Mouse (Mus musculus): ENCODE measurements at regions not wholly inside any gene's neighbourhood (a gene's known extent, or its start where the extent isn't known, plus 50 kb on each side); places are given as distances from the start of the nearest gene placed in this dataset.

- DNase-seq (ENCODE audit: low spot score) = no peak
These were observed 91.4 kb upstream of the Runx1 start for GRCm38 (mm10) chr16:92917356-92917755.

GRCm38 (mm10) chr16:92915651-92916050, 89.7 kb upstream of the Runx1 start:
- no peak for DNase-seq (ENCODE audit: low spot score)

GRCm38 (mm10) chr16:92906873-92907272, 80.9 kb upstream of the Runx1 start:
- DNase-seq (ENCODE audit: low spot score) = no peak

- DNase-seq (ENCODE audit: low spot score) = peak; percentile 71
These were observed 79.7 kb upstream of the Runx1 start for GRCm38 (mm10) chr16:92905626-92906025.

GRCm38 (mm10) chr16:92903892-92904473, 78.0 kb upstream of the Runx1 start:
- DNase-seq (ENCODE audit: low spot score) = no peak

- DNase-seq (ENCODE audit: low spot score) = no peak
These were observed 77.5 kb upstream of the Runx1 start for GRCm38 (mm10) chr16:92903486-92903885.

GRCm38 (mm10) chr16:92899704-92900103, 73.8 kb upstream of the Runx1 start:
- DNase-seq (ENCODE audit: low spot score) = no peak

- peak; percentile 48 for DNase-seq (ENCODE audit: low spot score)
These were observed 65.8 kb upstream of the Runx1 start for GRCm38 (mm10) chr16:92891741-92892140.

- DNase-seq (ENCODE audit: low spot score) = no peak
These were observed 64.8 kb upstream of the Runx1 start for GRCm38 (mm10) chr16:92890713-92891112.

- DNase-seq (ENCODE audit: low spot score) = no peak
These were observed 63.6 kb upstream of the Runx1 start for GRCm38 (mm10) chr16:92889537-92889936.

GRCm38 (mm10) chr16:92886226-92886625, 60.3 kb upstream of the Runx1 start:
- DNase-seq (ENCODE audit: low spot score) = no peak

GRCm38 (mm10) chr16:92883821-92884272, 57.9 kb upstream of the Runx1 start:
- DNase-seq (ENCODE audit: low spot score) = no peak

- no peak for DNase-seq (ENCODE audit: low spot score)
These were observed 54.6 kb upstream of the Runx1 start for GRCm38 (mm10) chr16:92880356-92881043.

- no peak for DNase-seq (ENCODE audit: low spot score)
These were observed 52.1 kb upstream of the Runx1 start for GRCm38 (mm10) chr16:92878081-92878480.

All from adipocyte (in vitro differentiated cells).